Mouse (Mus musculus): Measurements from ENCODE around the gene Fancf.

DNA sequence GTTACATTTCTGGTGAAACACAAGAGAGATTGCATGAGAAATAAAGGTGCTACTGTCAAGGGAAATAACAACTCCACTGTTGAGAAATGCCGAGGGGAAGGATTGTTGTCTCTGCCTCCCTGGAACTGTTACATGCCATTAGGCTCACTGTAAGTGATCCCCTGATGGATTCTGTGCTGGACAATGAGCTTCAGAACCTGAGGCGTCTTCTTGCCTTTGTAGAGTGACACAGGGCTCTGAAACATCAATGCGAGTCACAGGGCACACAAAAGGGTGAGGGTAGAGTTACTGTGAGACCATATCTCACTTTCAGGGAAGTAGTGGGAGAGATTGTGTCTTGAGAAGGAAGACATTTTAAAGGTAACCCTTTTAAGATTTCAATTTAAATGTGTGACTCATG, 23.3 kb upstream of the Fancf start:
- TF ChIP-seq EP300 (IDR thresholded peaks at IDR 0.05; ENCODE audit: insufficient read depth, low read depth, low read length) (no peak), POLR2A (IDR thresholded peaks at IDR 0.05; ENCODE audit: insufficient read depth, low read length) (no peak), CTCF (IDR thresholded peaks at IDR 0.05; ENCODE audit: low read depth, low read length) (no peak)

Data from ES-Bruce4 (cell line).